ENCODE assay signal across 8 mouse cellular contexts in genomic region chr5:64093349-64093871, GRCm38 (mm10). TPM values are rescaled to one million over a fixed set of nuclear protein-coding genes. Genes with fewer than 3 reads are reported as not detected.
DNase-seq lines count a peak whose midpoint lies in the region; ATAC-seq and TF ChIP-seq lines count a peak whose summit lies in the region.

No protein-coding gene starts in this region.

- no peaks in the 10 kb centered on the region for H3K36me3 ChIP-seq in thymus, adult 2 months (ENCODE audit: control insufficient read depth, insufficient read depth, low read length)
- peaks cover 8% of the 10 kb centered on the region; the same call in 1 of the 2 replicates for H3K36me3 ChIP-seq in lung, embryonic 16.5 days (ENCODE audit: control insufficient read depth, insufficient read depth, low read length)
- peaks cover 5% of the 10 kb centered on the region; the same call in 1 of the 2 replicates for H3K36me3 ChIP-seq in stomach, embryonic 14.5 days (ENCODE audit: control insufficient read depth, insufficient read depth, low read length)

- peak overlapping the region; percentile 77 for H3K4me2 ChIP-seq in lung, embryonic 16.5 days (ENCODE audit: low read depth, low read length)
- peak overlapping the region; percentile 84 for H3K4me2 ChIP-seq in stomach, embryonic 14.5 days (replicated peaks; ENCODE audit: low read depth, low read length)

- no peak for TF ChIP-seq POLR2A in thymus, adult 2 months (IDR thresholded peaks at IDR 0.05; ENCODE audit: control insufficient read depth, extremely low read depth, insufficient read depth, low read length, poor library complexity)

- peak; percentile 6 for DNase-seq in thymus, adult 2 months
- DNase-seq in thymus, postnatal 25 days, result no peak
- peak; percentile 53 for DNase-seq in embryo, embryonic 10.5 days (ENCODE audit: low spot score)
- DNase-seq in heart, adult 8-10 months (ENCODE audit: low spot score), result peak; percentile 42
- DNase-seq in kidney, adult 9 months, result peak; percentile 31
- DNase-seq in cerebellum, postnatal 25 days, result no peak

- H3K9me3 ChIP-seq in lung, embryonic 16.5 days (ENCODE audit: control insufficient read depth, low read length), result no peaks in the 10 kb centered on the region
- H3K9me3 ChIP-seq in stomach, embryonic 14.5 days (ENCODE audit: control insufficient read depth, low read depth, low read length), result no peaks in the 10 kb centered on the region

- WGBS in thymus, adult 2 months, result 17% methylated on average over 15 of the region's 15 CpGs
- 2% methylated on average over 15 of the region's 15 CpGs for WGBS in lung, embryonic 16.5 days
- WGBS in stomach, embryonic 14.5 days, result under 1% methylated on average over 15 of the region's 15 CpGs

- peak overlapping the region; percentile 88 for H3K4me3 ChIP-seq in thymus, adult 2 months (ENCODE audit: control insufficient read depth, insufficient read depth, low read length)
- H3K4me3 ChIP-seq in lung, embryonic 16.5 days (ENCODE audit: low read length), result peak overlapping the region; percentile 72
- H3K4me3 ChIP-seq in stomach, embryonic 14.5 days (ENCODE audit: low read depth, low read length), result peak overlapping the region; percentile 78

- peak overlapping the region; percentile 80 for H3K9ac ChIP-seq in lung, embryonic 16.5 days (ENCODE audit: low read length)
- H3K9ac ChIP-seq in stomach, embryonic 14.5 days (replicated peaks; ENCODE audit: low read depth, low read length), result peak overlapping the region; percentile 58

- ATAC-seq in lung, embryonic 16.5 days (ENCODE audit: low read depth), result peak; percentile 17
- ATAC-seq in stomach, embryonic 14.5 days (ENCODE audit: insufficient number of reproducible peaks, insufficient read depth, low FRiP score, low read depth), result no peak; the same call in 1 of the 2 replicates

- H3K27me3 ChIP-seq in thymus, adult 2 months (ENCODE audit: control insufficient read depth, insufficient read depth, low read length), result no peaks in the 10 kb centered on the region
- H3K27me3 ChIP-seq in lung, embryonic 16.5 days (ENCODE audit: control insufficient read depth, insufficient read depth, low read depth, low read length), result no peaks in the 10 kb centered on the region
- H3K27me3 ChIP-seq in stomach, embryonic 14.5 days (ENCODE audit: control insufficient read depth, insufficient read depth, low read length), result no peaks in the 10 kb centered on the region

- peaks cover 20% of the 10 kb centered on the region for H3K4me1 ChIP-seq in thymus, adult 2 months (replicated peaks; ENCODE audit: control insufficient read depth, insufficient read depth, low read length)
- peaks cover 13% of the 10 kb centered on the region for H3K4me1 ChIP-seq in lung, embryonic 16.5 days (replicated peaks; ENCODE audit: control insufficient read depth, insufficient read depth, low read length)
- H3K4me1 ChIP-seq in stomach, embryonic 14.5 days (ENCODE audit: control insufficient read depth, insufficient read depth, low read length), result peaks cover 7% of the 10 kb centered on the region; the same call in 1 of the 2 replicates

- no peak for TF ChIP-seq CTCF in thymus, adult 2 months (IDR thresholded peaks at IDR 0.05; ENCODE audit: borderline replicate concordance, control insufficient read depth, extremely low read depth, insufficient read depth, low read length, poor library complexity)

- H3K27ac ChIP-seq in thymus, adult 2 months (ENCODE audit: control insufficient read depth, insufficient read depth, low read length), result no peak overlapping the region
- peak overlapping the region; percentile 60 for H3K27ac ChIP-seq in lung, embryonic 16.5 days (ENCODE audit: low read length)
- H3K27ac ChIP-seq in stomach, embryonic 14.5 days (ENCODE audit: low read length), result peak overlapping the region; percentile 64

RNA-seq across cellular contexts. Expression of gene Pgm2, which starts 0.7 kb away (rescaled TPM):
- 9.4 and 10.5 TPM in 2 replicates for polyA plus RNA-seq in thymus, adult 2 months (2012; rRNA removed)
- total RNA-seq in heart, adult 8-10 months (2022), result 1 to 10 TPM; 4.1 to 5.1 (median 4.8) TPM
- 35.9 and 38.5 TPM in 2 replicates for polyA plus RNA-seq in lung, embryonic 16.5 days (2015; fragmentation: Nextera tagmentation; extraction: Ambion mirVana)
- polyA plus RNA-seq in stomach, embryonic 14.5 days (2014; fragmentation: Nextera tagmentation; extraction: Ambion mirVana), result 33.2 and 34.4 TPM in 2 replicates

Comparison
In these comparisons a context has a peak if more than half of its experiments do, and no peak if none do; other contexts are left out.
1. DNase-seq: peak in thymus, adult 2 months (single experiment), embryo, embryonic 10.5 days (single experiment), heart, adult 8-10 months (single experiment) and kidney, adult 9 months (single experiment); none in thymus, postnatal 25 days (single experiment) and cerebellum, postnatal 25 days (0 of 2).
2. Peak in every context shown above with its lines, with median percentiles within 50 percentile points of each other: H3K4me3 ChIP-seq.